Mouse (Mus musculus): ENCODE measurements at regions not wholly inside any gene's neighbourhood (a gene's known extent, or its start where the extent isn't known, plus 50 kb on each side); places are given as distances from the start of the nearest gene placed in this dataset.

DNA sequence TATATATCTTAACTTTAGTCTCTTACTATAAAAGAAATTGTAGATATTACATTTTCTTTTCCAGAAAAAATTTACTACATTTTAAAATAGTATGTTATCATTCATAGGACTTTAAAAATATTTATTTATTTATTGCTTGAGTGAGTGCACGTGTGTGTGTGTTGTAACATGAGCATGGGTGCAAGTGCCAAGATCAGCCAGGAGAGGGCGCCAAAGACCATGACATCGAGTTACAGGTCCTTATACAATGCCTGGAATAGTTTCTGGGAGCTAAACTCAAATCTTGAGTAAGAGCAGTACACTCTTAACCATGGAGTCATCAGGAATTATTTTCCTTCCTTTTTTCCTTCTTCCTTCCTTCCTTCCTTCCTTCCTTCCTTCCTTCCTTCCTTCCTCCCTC lies 185.4 kb upstream of the Mageb4 start:
- peak; percentile 47 for DNase-seq

Measured in adrenal gland, postnatal 14 days (tissue).